Mouse (Mus musculus) kidney, adult 2 months (tissue): Measurements from ENCODE around the gene Ccdc107. TPM values are rescaled to one million over a fixed set of nuclear protein-coding genes. Genes with fewer than 3 reads are reported as not detected.

Experiments used
- DNase-seq: peaks from one replicate; pipeline ENCODE4 v3.0.0; 2021
- H3K27ac ChIP-seq: fragments of 200-500 bp; 2 replicates; pipeline ENCODE4 v1.5.1; 2012; ENCODE audit warnings: low read depth, low read length, control low read depth, inconsistent platforms; ENCODE audit not compliant: insufficient read depth
- H3K27me3 ChIP-seq: fragments of 200-500 bp; replicated peaks from 2 replicates; pipeline ENCODE4 v1.6.1; 2012; ENCODE audit warnings: mild to moderate bottlenecking, moderate library complexity, low read length, inconsistent platforms; ENCODE audit not compliant: control insufficient read depth, insufficient read depth
- H3K36me3 ChIP-seq: fragments of 200-500 bp; 2 replicates; pipeline ENCODE4 v1.6.1; 2012; ENCODE audit warnings: mild to moderate bottlenecking, moderate library complexity, low read length, inconsistent platforms; ENCODE audit not compliant: control insufficient read depth, insufficient read depth
- H3K4me1 ChIP-seq: fragments of 200-500 bp; 2 replicates; pipeline ENCODE4 v1.6.1; 2011; ENCODE audit warnings: low read length; ENCODE audit not compliant: control insufficient read depth, insufficient read depth
- H3K4me3 ChIP-seq: fragments of 200-500 bp; 2 replicates; pipeline ENCODE4 v1.5.1; 2011; ENCODE audit warnings: mild to moderate bottlenecking, low read depth, low read length, control low read depth; ENCODE audit not compliant: insufficient read depth
- CTCF ChIP-seq: fragments of 200-500 bp; conservative IDR thresholded peaks from 2 replicates; pipeline ENCODE4 v1.5.1; 2011; ENCODE audit warnings: low read depth, mild to moderate bottlenecking, control low read depth, low read length, moderate library complexity, mixed read lengths; ENCODE audit not compliant: insufficient read depth, insufficient read length
- POLR2A ChIP-seq: fragments of 200-500 bp; IDR thresholded peaks from one replicate; pipeline ENCODE4 v1.6.1; 2011; ENCODE audit warnings: low read depth, low read length, control low read depth
- WGBS: fragments of 180-500 bp; shearing (Covaris S2); methylation state at CpG from one replicate; pipeline ENCODE4 v1.1.7; 2018; 5-methylcytosine and 5-hydroxymethylcytosine counted together
- polyA plus RNA-seq: library from polyadenylated mRNA; depleted of rRNA; stranded (reverse); fragments of >200 nt; gene quantifications from 2 replicates; pipeline ENCODE4 v1.2.3, GENCODE M21; 2012; rRNA removed

The Ccdc107 gene
- polyA plus RNA-seq: 529 and 664 TPM in 2 replicates

- under 1% methylated on average over 25 of the region's 25 CpGs for WGBS
- H3K4me1 ChIP-seq: peaks cover 20% of the 10 kb centered on the region; the same call in 1 of the 2 replicates
- TF ChIP-seq POLR2A (no peak), CTCF (0 out of 2 replicates have a peak, but pooled peaks have one; percentile 18)
- peak within 1 kb of the TSS; percentile 82 for H3K4me3 ChIP-seq
- H3K36me3 ChIP-seq: no peaks in the 10 kb centered on the region
- peak within 1 kb of the TSS; percentile 63 for H3K27ac ChIP-seq
- no peaks in the 10 kb centered on the region for H3K27me3 ChIP-seq
- DNase-seq: peak; percentile 97
Measured at GRCm38 (mm10) chr4:43492821-43493185, at the start of gene Ccdc107. Gene Ccdc107, plus strand, starts transcription at chr4:43492900.

GRCm38 (mm10) chr4:43443511-43443910 is 49.2 kb upstream of the Ccdc107 start:
- Histone ChIP-seq H3K36me3 (peaks cover 1% of the 10 kb centered on the region; the same call in 1 of the 2 replicates), H3K27ac (no peak overlapping the region), H3K27me3 (no peaks in the 10 kb centered on the region), H3K4me1 (peaks cover 5% of the 10 kb centered on the region; the same call in 1 of the 2 replicates), H3K4me3 (peak overlapping the region; percentile 76)
- peak; percentile 41 for DNase-seq
- TF ChIP-seq POLR2A (no peak), CTCF (no peak)
- 1% methylated on average over 28 of the region's 28 CpGs for WGBS

GRCm38 (mm10) chr4:43447251-43447650 is 45.4 kb upstream of the Ccdc107 start:
- Histone ChIP-seq H3K27ac (no peak overlapping the region), H3K27me3 (no peaks in the 10 kb centered on the region), H3K36me3 (peaks cover 1% of the 10 kb centered on the region; the same call in 1 of the 2 replicates), H3K4me1 (peaks cover 5% of the 10 kb centered on the region; the same call in 1 of the 2 replicates), H3K4me3 (no peak overlapping the region)
- TF ChIP-seq POLR2A: no peak
- no peak for TF ChIP-seq CTCF
- 76% methylated on average over 13 of the region's 13 CpGs for WGBS
- no peak for DNase-seq

- H3K27ac ChIP-seq: no peak overlapping the region
- 95% methylated on average over 3 of the region's 3 CpGs for WGBS
- no peaks in the 10 kb centered on the region for H3K27me3 ChIP-seq
- peaks cover 5% of the 10 kb centered on the region; the same call in 1 of the 2 replicates for H3K4me1 ChIP-seq
- no peak for DNase-seq
- no peak for TF ChIP-seq POLR2A
- TF ChIP-seq CTCF: no peak
- H3K36me3 ChIP-seq: peaks cover 1% of the 10 kb centered on the region; the same call in 1 of the 2 replicates
- H3K4me3 ChIP-seq: no peak overlapping the region
Measured at GRCm38 (mm10) chr4:43448554-43448953, 44.1 kb upstream of the Ccdc107 start.

GRCm38 (mm10) chr4:43452315-43452714 is 40.4 kb upstream of the Ccdc107 start:
- DNase-seq: peak; percentile 34
- no peaks in the 10 kb centered on the region for H3K36me3 ChIP-seq
- H3K27ac ChIP-seq: no peak overlapping the region
- H3K4me3 ChIP-seq: no peak overlapping the region
- TF ChIP-seq POLR2A (no peak), CTCF (no peak)
- 59% methylated on average over 11 of the region's 11 CpGs for WGBS
- peaks cover 5% of the 10 kb centered on the region; the same call in 1 of the 2 replicates for H3K4me1 ChIP-seq
- H3K27me3 ChIP-seq: no peaks in the 10 kb centered on the region

GRCm38 (mm10) chr4:43453413-43453812 is 39.3 kb upstream of the Ccdc107 start:
- Histone ChIP-seq H3K27me3 (no peaks in the 10 kb centered on the region), H3K27ac (no peak overlapping the region), H3K4me3 (peak overlapping the region; percentile 18; the same call in 1 of the 2 replicates), H3K36me3 (no peaks in the 10 kb centered on the region), H3K4me1 (peaks cover 5% of the 10 kb centered on the region; the same call in 1 of the 2 replicates)
- WGBS: 2% methylated on average over 18 of the region's 18 CpGs
- no peak for DNase-seq
- TF ChIP-seq CTCF (no peak), POLR2A (no peak)

GRCm38 (mm10) chr4:43454041-43454836 is 38.5 kb upstream of the Ccdc107 start, which contains the start of gene Cd72:
Gene Cd72, minus strand, starts transcription at chr4:43454628.
- Histone ChIP-seq H3K27me3 (no peaks in the 10 kb centered on the region), H3K27ac (no peak within 1 kb of the TSS), H3K4me3 (peak within 1 kb of the TSS; percentile 18), H3K4me1 (peaks cover 5% of the 10 kb centered on the region; the same call in 1 of the 2 replicates), H3K36me3 (no peaks in the 10 kb centered on the region)
- peak; percentile 46 for DNase-seq
- TF ChIP-seq POLR2A (no peak), CTCF (no peak)
- WGBS: 24% methylated on average over 20 of the region's 20 CpGs
